Mouse (Mus musculus) megakaryocyte, embryonic 14.5 days (primary cell): ENCODE results near the gene Cox6b1.

Experiments used
- FLI1 ChIP-seq: IDR thresholded peaks from 2 replicates; pipeline ENCODE4 v1.6.1; 2012; ENCODE audit warnings: low read length, inconsistent platforms, mixed read lengths
- GATA1 ChIP-seq: IDR thresholded peaks from 3 replicates; pipeline ENCODE4 v1.6.1; 2012; ENCODE audit warnings: mixed read lengths, low read length, inconsistent platforms, borderline replicate concordance

- TF ChIP-seq FLI1: no peak
- TF ChIP-seq GATA1: no peak
Measured at GRCm38 (mm10) chr7:30639083-30639482, 13.1 kb upstream of the Cox6b1 start.
